Mouse (Mus musculus) ES-E14 (cell line): ENCODE data around the gene Cd81.

Experiments used
- HCFC1 ChIP-seq: IDR thresholded peaks from 2 replicates; pipeline ENCODE4 v1.6.1; 2012; ENCODE audit warnings: low read length, inconsistent platforms, borderline replicate concordance; ENCODE audit not compliant: insufficient read depth
- MAFK ChIP-seq: IDR thresholded peaks from 2 replicates; pipeline ENCODE4 v1.6.1; 2014; ENCODE audit warnings: mild to moderate bottlenecking, low read depth, low read length, inconsistent platforms; ENCODE audit not compliant: insufficient read depth
- ZC3H11A ChIP-seq: IDR thresholded peaks from 2 replicates; pipeline ENCODE4 v1.6.1; 2012; ENCODE audit warnings: low read depth, mild to moderate bottlenecking, inconsistent platforms, low read length, borderline replicate concordance
- ZNF384 ChIP-seq: IDR thresholded peaks from 2 replicates; pipeline ENCODE4 v1.6.1; 2012; ENCODE audit warnings: low read depth, low read length, inconsistent platforms

- no peak for TF ChIP-seq ZC3H11A
- no peak for TF ChIP-seq ZNF384
- no peak for TF ChIP-seq MAFK
- no peak for TF ChIP-seq HCFC1
Measured at GRCm38 (mm10) chr7:143015755-143016423, 36.6 kb upstream of the Cd81 start.
